Mouse (Mus musculus) ES-Bruce4 (cell line): ENCODE data around the gene Sept11.

Experiments
- CTCF ChIP-seq: IDR thresholded peaks from one replicate; pipeline ENCODE4 v1.8.1; 2011; ENCODE audit warnings: low read depth, low read length
- EP300 ChIP-seq: IDR thresholded peaks from 2 replicates; pipeline ENCODE4 v1.6.1; 2011; ENCODE audit warnings: low read depth, low read length; ENCODE audit not compliant: insufficient read depth
- POLR2A ChIP-seq: IDR thresholded peaks from one replicate; pipeline ENCODE4 v1.8.1; 2011; ENCODE audit warnings: low read length; ENCODE audit not compliant: insufficient read depth

- TF ChIP-seq EP300 (no peak), CTCF (no peak), POLR2A (no peak)
These were observed 19.1 kb downstream of the Sept11 start for GRCm38 (mm10) chr5:93112290-93112689.
